Mouse (Mus musculus) liver, embryonic 14.5 days (tissue): Measurements from ENCODE around the gene Fem1a. TPM values are rescaled to one million over a fixed set of nuclear protein-coding genes. Genes with fewer than 3 reads are reported as not detected.

Experiments used
- ATAC-seq: fragments of 200-750 bp; cut with Nextera tagmentation; 2 replicates; pipeline ENCODE4 v1.8.0; 2017; ENCODE audit warnings: moderate number of reproducible peaks, mild to moderate bottlenecking, moderate library complexity; ENCODE audit not compliant: insufficient read depth
- DNase-seq, 3 experiments: peaks; one replicate each; pipeline ENCODE4 v3.0.0-alpha.2; 2012 to 2013; ENCODE audit warnings: low read depth in 3 of 3, low spot score in 3 of 3
- H3K27ac ChIP-seq: fragments of 300-500 bp; sonication (generic); 2 replicates; pipeline ENCODE4 v1.5.1; 2014; ENCODE audit warnings: moderate library complexity, mild to moderate bottlenecking, control low read depth, inconsistent platforms
- H3K27me3 ChIP-seq: fragments of 300-500 bp; sonication (generic); 2 replicates; pipeline ENCODE4 v1.6.1; 2014; ENCODE audit warnings: mild to moderate bottlenecking, low read length, moderate library complexity; ENCODE audit not compliant: control insufficient read depth, insufficient read depth
- H3K36me3 ChIP-seq: fragments of 300-500 bp; sonication (generic); replicated peaks from 2 replicates; pipeline ENCODE4 v1.6.1; 2014; ENCODE audit warnings: low read depth; ENCODE audit not compliant: control insufficient read depth, insufficient read depth
- H3K4me1 ChIP-seq, 2 experiments: fragments of 200-500 bp in 1 of 2; fragments of 300-500 bp in 1 of 2; sonication (generic) in 1 of 2; replicated peaks; 2 replicates each; pipeline ENCODE4 v1.6.1; 2012 to 2014; ENCODE audit warnings: antibody characterized with exemption in 1 of 2, inconsistent platforms in 1 of 2, low read length in 1 of 2; ENCODE audit not compliant: control insufficient read depth in 2 of 2, insufficient read depth in 2 of 2
- H3K4me2 ChIP-seq: fragments of 300-500 bp; sonication (generic); 2 replicates; pipeline ENCODE4 v1.6.1; 2014; ENCODE audit warnings: low read depth, mild to moderate bottlenecking, control low read depth, moderate library complexity
- H3K4me3 ChIP-seq, 2 experiments: fragments of 200-500 bp in 1 of 2; fragments of 300-500 bp in 1 of 2; sonication (generic) in 1 of 2; 2 replicates each; pipeline ENCODE4 v1.5.1; 2012 to 2014; ENCODE audit warnings: low read depth in 2 of 2, low read length in 2 of 2, mild to moderate bottlenecking in 2 of 2, control low read depth in 1 of 2, inconsistent platforms in 1 of 2, moderate library complexity in 1 of 2; ENCODE audit not compliant: insufficient read depth in 1 of 2
- H3K9ac ChIP-seq: fragments of 300-500 bp; sonication (generic); replicated peaks from 2 replicates; pipeline ENCODE4 v1.6.1; 2014; ENCODE audit warnings: mild to moderate bottlenecking, control low read depth, moderate library complexity
- H3K9me3 ChIP-seq: fragments of 300-500 bp; sonication (generic); 2 replicates; pipeline ENCODE4 v1.6.1; 2016; ENCODE audit warnings: low read length, mixed read lengths; ENCODE audit not compliant: control insufficient read depth
- CTCF ChIP-seq: IDR thresholded peaks from 2 replicates; pipeline ENCODE4 v1.5.1; 2016; ENCODE audit warnings: antibody characterized with exemption, low read depth, control low read depth
- EP300 ChIP-seq: IDR thresholded peaks from 2 replicates; pipeline ENCODE4 v1.6.1; 2016; ENCODE audit warnings: antibody characterized with exemption, low read depth
- WGBS: fragments of 180-500 bp; shearing (Covaris S2); extraction: QIAGEN DNeasy Blood & Tissue Kit; methylation state at CpG from one replicate; pipeline ENCODE4 v1.1.7; 2014; ENCODE audit not compliant: insufficient replicate concordance; 5-methylcytosine and 5-hydroxymethylcytosine counted together
- polyA plus RNA-seq, 2 experiments: library from polyadenylated mRNA; depleted of rRNA in 1 of 2; stranded (reverse) in 1 of 2; unstranded in 1 of 2; fragments of >200 nt; fragmentation: Nextera tagmentation in 1 of 2; extraction: Ambion mirVana in 1 of 2; gene quantifications; 2 replicates each; pipeline versions ENCODE4 v1.2.1 to v1.2.3; 2012 to 2014

The Fem1a gene
- polyA plus RNA-seq, 2 experiments: 4.9 to 5.8 TPM

- TF ChIP-seq CTCF: no peak
- TF ChIP-seq EP300: no peak
- Histone ChIP-seq H3K27ac (no peak overlapping the region), H3K4me1 (peaks cover 13 to 28% of the 10 kb centered on the region in 2 experiments), H3K4me3 (no peak overlapping the region), H3K27me3 (no peaks in the 10 kb centered on the region), H3K9me3 (no peaks in the 10 kb centered on the region), H3K4me2 (no peak overlapping the region), H3K36me3 (no peaks in the 10 kb centered on the region; the same call in 1 of the 2 replicates), H3K9ac (no peak overlapping the region)
- DNase-seq (no peak), ATAC-seq (no peak)
- WGBS: 63% methylated on average over 3 of the region's 3 CpGs
These were observed 16.0 kb downstream of the Fem1a start for GRCm38 (mm10) chr17:56272644-56273043.

GRCm38 (mm10) chr17:56273482-56273881 lies 16.9 kb downstream of the Fem1a start:
- TF ChIP-seq EP300 (no peak), CTCF (no peak)
- H3K27me3 ChIP-seq: no peaks in the 10 kb centered on the region
- ATAC-seq (no peak), DNase-seq (no peak)
- no peaks in the 10 kb centered on the region for H3K9me3 ChIP-seq
- H3K36me3 ChIP-seq: no peaks in the 10 kb centered on the region; the same call in 1 of the 2 replicates
- H3K4me2 ChIP-seq: no peak overlapping the region
- peaks cover 18 to 33% of the 10 kb centered on the region in 2 experiments for H3K4me1 ChIP-seq
- no peak overlapping the region for H3K9ac ChIP-seq
- H3K27ac ChIP-seq: no peak overlapping the region
- no peak overlapping the region for H3K4me3 ChIP-seq
- whole genome bisulfite sequencing: 78% methylated on average over 7 of the region's 7 CpGs

- ATAC-seq (no peak), DNase-seq (no peak)
- H3K27me3 ChIP-seq: no peaks in the 10 kb centered on the region
- H3K4me2 ChIP-seq: no peak overlapping the region
- H3K9ac ChIP-seq: no peak overlapping the region
- TF ChIP-seq CTCF (no peak), EP300 (no peak)
- H3K4me1 ChIP-seq: peaks cover 16 to 31% of the 10 kb centered on the region in 2 experiments
- 56% methylated on average over 5 of the region's 5 CpGs for WGBS
- no peak overlapping the region for H3K4me3 ChIP-seq
- H3K9me3 ChIP-seq: no peaks in the 10 kb centered on the region
- no peak overlapping the region for H3K27ac ChIP-seq
- no peaks in the 10 kb centered on the region; the same call in 1 of the 2 replicates for H3K36me3 ChIP-seq
These were observed 17.4 kb downstream of the Fem1a start for GRCm38 (mm10) chr17:56273986-56274385.

- 15% methylated on average over 5 of the region's 5 CpGs for WGBS
- no peaks in the 10 kb centered on the region; the same call in 1 of the 2 replicates for H3K36me3 ChIP-seq
These were observed 19.4 kb downstream of the Fem1a start for GRCm38 (mm10) chr17:56275842-56276480.

GRCm38 (mm10) chr17:56276643-56277566 lies 20.3 kb downstream of the Fem1a start, which contains the start of gene Ticam1:
TSS of gene Ticam1 (minus strand) at chr17:56276786.
- H3K9ac ChIP-seq: peak within 1 kb of the TSS; percentile 78
- peak within 1 kb of the TSS; percentile 71 to 76 for H3K4me3 ChIP-seq
- ATAC-seq: peak; percentile 90
- peak; percentile 90 to 94 (median 91) for DNase-seq
- 5% methylated on average over 17 of the region's 21 CpGs for WGBS
- peak; percentile 69 for TF ChIP-seq EP300
- TF ChIP-seq CTCF: peak; percentile 51
- no peaks in the 10 kb centered on the region; the same call in 1 of the 2 replicates for H3K36me3 ChIP-seq
- H3K27me3 ChIP-seq: no peaks in the 10 kb centered on the region
- no peaks in the 10 kb centered on the region for H3K9me3 ChIP-seq
- H3K27ac ChIP-seq: peak within 1 kb of the TSS; percentile 93
- peaks cover 24 to 33% of the 10 kb centered on the region in 2 experiments for H3K4me1 ChIP-seq
- peak within 1 kb of the TSS; percentile 71 for H3K4me2 ChIP-seq

More at GRCm38 (mm10) chr17:56275842-56276480, 19.4 kb downstream of the Fem1a start:
- Histone ChIP-seq H3K27me3 (no peaks in the 10 kb centered on the region), H3K4me3 (peak overlapping the region; percentile 71 to 76), H3K9me3 (no peaks in the 10 kb centered on the region), H3K9ac (peak overlapping the region; percentile 78), H3K4me1 (peaks cover 20 to 29% of the 10 kb centered on the region in 2 experiments), H3K4me2 (peak overlapping the region; percentile 71), H3K27ac (peak overlapping the region; percentile 93)
- no peak for TF ChIP-seq EP300
- no peak for TF ChIP-seq CTCF
- DNase-seq: no peak
- peak; percentile 31 for ATAC-seq
